Mouse (Mus musculus) heart, postnatal 0 days (tissue): Measurements from ENCODE around the gene Prune1.

Experiments
- CTCF ChIP-seq: IDR thresholded peaks from 2 replicates; pipeline ENCODE4 v1.5.1; 2016; ENCODE audit warnings: antibody characterized with exemption, control low read depth, low read depth
- EP300 ChIP-seq: IDR thresholded peaks from 2 replicates; pipeline ENCODE4 v1.6.1; 2016; ENCODE audit warnings: antibody characterized with exemption, low read depth

- TF ChIP-seq EP300 = no peak
- no peak for TF ChIP-seq CTCF
These were observed 13.6 kb upstream of the Prune1 start for GRCm38 (mm10) chr3:95295321-95296102.
